Mouse (Mus musculus): ENCODE data around the gene Lcn2.
"Not testable (repeated sequence)": the region's sequence is repeated elsewhere in the genome, so short reads cannot be mapped to it uniquely, and the experiment has no call there.

DNA sequence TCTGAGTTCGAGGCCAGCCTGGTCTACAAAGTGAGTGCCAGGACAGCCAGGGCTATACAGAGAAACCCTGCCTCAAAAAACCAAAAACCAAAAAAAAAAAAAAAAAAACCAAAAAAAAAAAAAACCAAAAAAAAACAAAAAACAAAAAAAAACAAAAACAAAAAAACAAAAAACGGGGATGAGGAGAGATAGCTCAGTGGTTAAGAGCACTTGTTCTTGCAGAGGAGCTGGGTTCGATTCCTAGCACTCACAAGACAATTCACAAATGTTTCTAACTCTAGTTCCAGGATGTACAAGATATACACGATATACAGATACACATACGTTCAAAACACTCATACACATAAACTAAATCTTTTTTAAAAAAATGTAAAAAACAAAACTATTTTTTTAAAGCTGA lies 25.8 kb downstream of the Lcn2 start:
- TF ChIP-seq CTCF (IDR thresholded peaks at IDR 0.05; ENCODE audit: borderline replicate concordance, extremely low read depth, insufficient read depth, insufficient read length); POLR2A (IDR thresholded peaks at IDR 0.05; ENCODE audit: borderline replicate concordance, extremely low read depth, insufficient read depth, insufficient read length, poor library complexity, severe bottlenecking): not testable (repeated sequence)

Measured in brain, embryonic 14.5 days (tissue).